Mouse (Mus musculus) ES-Bruce4 (cell line): ENCODE measurements around the gene Usp10. TPM values are rescaled to one million over a fixed set of nuclear protein-coding genes. Genes with fewer than 3 reads are reported as not detected.

ENCODE experiments used
- H3K27ac ChIP-seq: 2 replicates; pipeline ENCODE4 v1.5.1; 2012; ENCODE audit warnings: low read length, inconsistent platforms; ENCODE audit not compliant: insufficient read depth
- H3K27me3 ChIP-seq: 2 replicates; pipeline ENCODE4 v1.6.1; 2012; ENCODE audit warnings: mild to moderate bottlenecking, low read length, inconsistent platforms; ENCODE audit not compliant: control insufficient read depth, poor library complexity, insufficient read depth, severe bottlenecking
- H3K36me3 ChIP-seq: 2 replicates; pipeline ENCODE4 v1.6.1; 2012; ENCODE audit warnings: inconsistent platforms, mild to moderate bottlenecking, low read length, moderate library complexity; ENCODE audit not compliant: control insufficient read depth, poor library complexity, insufficient read depth, severe bottlenecking
- H3K4me1 ChIP-seq: one replicate; pipeline ENCODE4 v1.8.1; 2011; ENCODE audit warnings: low read length; ENCODE audit not compliant: control insufficient read depth, insufficient read depth
- H3K4me3 ChIP-seq: 2 replicates; pipeline ENCODE4 v1.5.1; 2011; ENCODE audit warnings: low read depth, mild to moderate bottlenecking, low read length
- H3K9ac ChIP-seq: 2 replicates; pipeline ENCODE4 v1.6.1; 2012; ENCODE audit warnings: low read depth, mild to moderate bottlenecking, inconsistent platforms; ENCODE audit not compliant: poor library complexity, severe bottlenecking
- H3K9me3 ChIP-seq: replicated peaks from 2 replicates; pipeline ENCODE4 v1.6.1; 2012; ENCODE audit warnings: mild to moderate bottlenecking, low read length, inconsistent platforms; ENCODE audit not compliant: control insufficient read depth, poor library complexity, insufficient read depth, severe bottlenecking
- CTCF ChIP-seq: IDR thresholded peaks from one replicate; pipeline ENCODE4 v1.8.1; 2011; ENCODE audit warnings: low read depth, low read length
- EP300 ChIP-seq: IDR thresholded peaks from 2 replicates; pipeline ENCODE4 v1.6.1; 2011; ENCODE audit warnings: low read depth, low read length; ENCODE audit not compliant: insufficient read depth
- POLR2A ChIP-seq: IDR thresholded peaks from one replicate; pipeline ENCODE4 v1.8.1; 2011; ENCODE audit warnings: low read length; ENCODE audit not compliant: insufficient read depth
- polyA plus RNA-seq: library from polyadenylated mRNA; stranded (reverse); fragments of >200 nt; gene quantifications from 2 replicates; pipeline ENCODE4 v1.2.4, GENCODE M21; 2011; ENCODE audit warnings: low read depth; ENCODE audit not compliant: missing spikeins, insufficient read depth, insufficient read length

Gene Usp10
- polyA plus RNA-seq, 1 experiment: 385 TPM

GRCm38 (mm10) chr8:119952747-119953146 lies 42.6 kb downstream of the Usp10 start:
- no peaks in the 10 kb centered on the region for H3K27me3 ChIP-seq
- TF ChIP-seq CTCF (no peak), POLR2A (no peak), EP300 (no peak)
- peaks cover 96% of the 10 kb centered on the region for H3K36me3 ChIP-seq
- no peak overlapping the region for H3K4me3 ChIP-seq
- no peaks in the 10 kb centered on the region for H3K4me1 ChIP-seq
- H3K9me3 ChIP-seq: no peaks in the 10 kb centered on the region
- H3K9ac ChIP-seq: no peak overlapping the region
- H3K27ac ChIP-seq: no peak overlapping the region

GRCm38 (mm10) chr8:119955333-119955732 lies 45.2 kb downstream of the Usp10 start:
- no peaks in the 10 kb centered on the region for H3K4me1 ChIP-seq
- no peak overlapping the region for H3K4me3 ChIP-seq
- no peak overlapping the region for H3K27ac ChIP-seq
- TF ChIP-seq CTCF: no peak
- no peak for TF ChIP-seq EP300
- TF ChIP-seq POLR2A: no peak
- H3K9me3 ChIP-seq: no peaks in the 10 kb centered on the region
- H3K27me3 ChIP-seq: no peaks in the 10 kb centered on the region
- no peak overlapping the region for H3K9ac ChIP-seq
- peaks cover 77% of the 10 kb centered on the region for H3K36me3 ChIP-seq

GRCm38 (mm10) chr8:119958076-119958475 lies 47.9 kb downstream of the Usp10 start:
- Histone ChIP-seq H3K9me3 (no peaks in the 10 kb centered on the region), H3K4me1 (no peaks in the 10 kb centered on the region), H3K27me3 (no peaks in the 10 kb centered on the region), H3K4me3 (no peak overlapping the region), H3K27ac (no peak overlapping the region), H3K9ac (no peak overlapping the region), H3K36me3 (peaks cover 50% of the 10 kb centered on the region)
- TF ChIP-seq CTCF (no peak), EP300 (no peak), POLR2A (no peak)

GRCm38 (mm10) chr8:119960531-119961104 lies 50.5 kb downstream of the Usp10 start:
- no peak overlapping the region for H3K27ac ChIP-seq
- H3K27me3 ChIP-seq: no peaks in the 10 kb centered on the region

GRCm38 (mm10) chr8:119964859-119965258 lies 54.7 kb downstream of the Usp10 start:
- Histone ChIP-seq H3K4me3 (no peak overlapping the region), H3K27me3 (no peaks in the 10 kb centered on the region), H3K36me3 (no peaks in the 10 kb centered on the region), H3K9ac (no peak overlapping the region), H3K27ac (no peak overlapping the region), H3K9me3 (no peaks in the 10 kb centered on the region; the same call in 1 of the 2 replicates), H3K4me1 (no peaks in the 10 kb centered on the region)
- TF ChIP-seq CTCF (no peak), EP300 (no peak), POLR2A (no peak)

More at GRCm38 (mm10) chr8:119960531-119961104, 50.5 kb downstream of the Usp10 start:
- Histone ChIP-seq H3K4me1 (no peaks in the 10 kb centered on the region), H3K9ac (no peak overlapping the region), H3K4me3 (no peak overlapping the region), H3K36me3 (peaks cover 24% of the 10 kb centered on the region), H3K9me3 (no peaks in the 10 kb centered on the region)
- TF ChIP-seq EP300 (no peak), POLR2A (no peak), CTCF (no peak)

- H3K9me3 ChIP-seq: no peaks in the 10 kb centered on the region; the same call in 1 of the 2 replicates
- TF ChIP-seq EP300 (no peak), CTCF (peak; percentile 66)
- H3K27me3 ChIP-seq: no peaks in the 10 kb centered on the region
- no peaks in the 10 kb centered on the region for H3K4me1 ChIP-seq
- H3K27ac ChIP-seq: no peak overlapping the region
- H3K9ac ChIP-seq: no peak overlapping the region
- H3K36me3 ChIP-seq: no peaks in the 10 kb centered on the region
- H3K4me3 ChIP-seq: no peak overlapping the region
Measured at GRCm38 (mm10) chr8:119967435-119967834, 57.3 kb downstream of the Usp10 start.
